Mouse (Mus musculus): ENCODE results near the gene Crebrf.

- TF ChIP-seq CTCF (IDR thresholded peaks at IDR 0.05; ENCODE audit: low read depth, low read length) (no peak), TAL1 (conservative IDR thresholded peaks at IDR 0.05; ENCODE audit: low read depth, low read length) (no peak), GATA1 (IDR thresholded peaks at IDR 0.05; ENCODE audit: borderline replicate concordance, low read length) (no peak)
Measured at GRCm38 (mm10) chr17:26694171-26694570, 21.3 kb upstream of the Crebrf start.

All from G1E (cell line).